Mouse (Mus musculus): ENCODE results near the gene Hfe2. TPM values are rescaled to one million over a fixed set of nuclear protein-coding genes. Genes with fewer than 3 reads are reported as not detected.
"Not testable (repeated sequence)": the region's sequence is repeated elsewhere in the genome, so short reads cannot be mapped to it uniquely, and the experiment has no call there.

The Hfe2 gene
- total RNA-seq, 2 experiments from 2014 or later = not detected

DNA sequence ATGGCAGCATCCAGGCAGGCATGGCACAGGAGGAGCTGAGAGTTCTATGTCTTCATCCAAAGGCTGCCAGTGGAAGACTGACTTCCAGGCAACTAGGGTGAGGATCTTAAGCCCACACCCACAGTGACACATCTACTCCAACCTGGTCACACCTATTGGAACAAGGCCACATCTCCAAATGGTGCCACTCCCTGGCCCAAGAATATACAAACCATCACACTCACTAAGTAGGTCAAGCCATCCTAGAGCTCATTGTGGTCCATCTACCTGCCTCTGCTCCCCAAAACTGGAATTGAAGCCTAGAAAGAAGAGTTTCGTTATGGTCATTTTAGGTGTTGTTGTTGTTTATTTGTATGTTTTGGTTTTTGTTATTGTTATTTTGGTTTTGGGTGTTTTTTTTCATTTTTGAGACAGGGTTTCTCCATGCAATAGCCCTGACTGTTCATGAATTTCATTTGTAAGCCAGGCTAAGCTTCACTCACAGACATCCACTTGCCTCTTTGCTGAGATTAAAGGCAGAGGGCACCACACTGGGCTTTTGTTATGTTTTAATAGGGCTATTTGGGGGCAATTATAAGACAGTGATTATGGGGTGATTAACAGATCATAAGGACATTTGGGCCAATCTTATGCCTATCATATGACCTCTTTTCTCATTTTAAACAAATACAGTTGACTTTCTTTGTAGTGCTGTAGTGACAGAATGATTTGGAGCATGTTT, 29.3 kb upstream of the Hfe2 start:
- no peak for ATAC-seq (replicated peaks; ENCODE audit: poor library complexity, severe bottlenecking)

DNA sequence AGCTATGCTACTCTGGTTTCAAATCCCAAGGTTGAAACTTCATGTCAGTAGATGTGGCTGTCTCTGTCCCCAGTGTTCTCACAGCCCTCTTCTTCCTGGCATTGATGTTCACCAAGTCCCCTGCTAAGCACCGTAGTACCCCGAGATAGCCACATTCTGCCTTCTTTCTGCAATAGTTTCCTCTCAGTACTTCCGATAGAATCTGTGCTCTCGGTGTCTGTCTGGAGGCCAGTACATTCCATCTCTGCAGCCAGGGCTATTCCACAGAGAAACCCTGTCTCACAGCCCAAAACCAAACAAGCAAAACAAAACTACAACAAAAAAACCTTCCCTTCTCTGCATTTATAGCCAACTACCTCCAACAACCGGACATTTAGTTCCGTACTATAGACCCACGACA, 28.8 kb upstream of the Hfe2 start:
- no peak for ATAC-seq (replicated peaks; ENCODE audit: poor library complexity, severe bottlenecking)

DNA sequence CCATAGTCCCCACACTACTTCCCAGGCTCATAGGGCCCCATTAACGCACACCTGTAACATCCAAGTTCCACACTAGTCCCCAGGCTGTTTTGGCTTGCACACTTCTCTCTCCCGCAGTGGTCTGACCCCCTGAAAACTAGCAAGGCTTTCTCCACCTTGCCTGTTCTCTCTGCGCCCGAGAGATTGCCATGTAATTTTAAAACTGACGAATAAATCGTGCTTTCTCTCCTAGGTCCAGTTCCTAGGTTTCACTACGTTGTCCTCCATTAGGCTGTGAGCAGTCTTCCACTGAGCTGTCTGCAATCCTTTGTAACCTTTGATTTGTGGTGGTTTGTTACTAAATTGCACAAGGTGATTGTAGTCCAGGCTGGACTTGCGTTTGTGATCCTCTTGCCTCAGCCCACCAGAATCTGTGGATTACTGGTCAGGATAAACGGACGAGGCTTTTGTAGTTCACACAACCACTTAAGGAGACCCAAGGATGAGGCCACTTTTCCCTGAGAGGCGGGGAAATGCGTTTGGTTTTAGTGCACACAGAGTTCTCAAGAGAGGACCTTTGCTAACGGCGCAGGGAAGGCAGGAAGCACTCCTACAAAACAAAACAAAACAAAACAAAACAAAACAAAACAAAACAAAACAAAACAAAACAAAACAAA, 28.2 kb upstream of the Hfe2 start:
- ATAC-seq (replicated peaks; ENCODE audit: poor library complexity, severe bottlenecking) = not testable (repeated sequence)

DNA sequence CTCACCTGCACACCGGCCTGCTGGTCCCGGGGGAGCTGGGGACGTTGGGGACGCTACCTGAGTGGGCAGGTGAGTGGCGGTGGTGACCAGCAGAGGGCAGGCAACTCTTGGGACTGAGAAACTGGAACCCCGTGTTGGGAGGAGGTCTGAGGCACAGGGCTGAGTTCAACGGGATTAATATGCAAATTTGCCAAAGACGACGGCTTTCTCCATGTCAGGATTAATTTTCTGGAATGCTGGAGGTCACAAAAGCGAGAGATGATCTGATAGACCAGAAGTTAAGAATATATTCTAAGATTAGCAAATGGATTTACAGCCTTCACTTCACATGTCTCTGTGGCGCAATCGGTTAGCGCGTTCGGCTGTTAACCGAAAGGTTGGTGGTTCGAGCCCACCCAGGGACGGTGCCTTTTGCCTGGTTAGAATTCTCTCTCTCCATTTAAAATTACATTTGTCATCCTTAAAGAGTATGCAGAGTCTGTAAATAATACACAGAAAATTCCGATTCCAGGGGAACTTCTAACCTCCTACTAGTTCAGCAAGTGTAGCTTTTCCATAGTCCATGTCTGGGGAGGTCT, 27.4 kb upstream of the Hfe2 start:
- peak; percentile 13; the same call in 1 of the 2 replicates for ATAC-seq (replicated peaks; ENCODE audit: poor library complexity, severe bottlenecking)

DNA sequence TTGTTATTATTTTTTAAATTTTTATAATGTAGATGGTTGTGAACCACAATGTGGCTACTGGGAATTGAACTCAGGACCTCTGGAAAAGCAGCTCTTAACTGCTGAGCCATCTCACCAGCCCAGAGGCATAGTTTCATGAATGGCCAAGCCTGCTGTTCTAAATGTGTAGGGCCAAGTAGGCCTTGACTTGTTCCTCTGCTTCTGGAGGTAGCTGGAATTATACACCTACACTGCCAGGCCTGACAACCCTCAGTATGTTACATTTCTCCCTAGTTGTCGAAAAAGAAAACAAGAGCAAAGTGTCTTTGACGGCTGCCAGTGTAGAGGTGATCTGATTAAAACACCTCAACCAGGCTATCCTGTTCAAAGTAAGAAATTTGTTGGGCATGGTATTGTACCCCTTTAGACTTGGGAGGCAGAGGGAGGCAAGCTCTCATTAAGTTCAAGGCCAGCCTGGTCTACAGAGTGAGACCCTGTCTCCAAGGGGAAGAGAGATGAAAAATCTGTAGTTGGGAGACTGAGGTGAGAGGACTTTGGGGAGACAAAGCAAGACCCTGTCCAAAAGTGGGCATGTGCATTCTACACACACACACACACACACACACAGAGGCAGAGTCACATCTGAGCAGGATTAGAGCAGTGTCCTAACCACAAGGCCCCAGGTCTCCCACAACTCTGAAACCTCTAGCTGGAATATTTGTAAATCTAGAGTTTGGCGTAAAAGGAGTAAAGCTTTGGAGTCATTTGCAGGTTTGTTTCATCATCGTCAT, 26.3 kb upstream of the Hfe2 start:
- no peak for ATAC-seq (replicated peaks; ENCODE audit: poor library complexity, severe bottlenecking)

DNA sequence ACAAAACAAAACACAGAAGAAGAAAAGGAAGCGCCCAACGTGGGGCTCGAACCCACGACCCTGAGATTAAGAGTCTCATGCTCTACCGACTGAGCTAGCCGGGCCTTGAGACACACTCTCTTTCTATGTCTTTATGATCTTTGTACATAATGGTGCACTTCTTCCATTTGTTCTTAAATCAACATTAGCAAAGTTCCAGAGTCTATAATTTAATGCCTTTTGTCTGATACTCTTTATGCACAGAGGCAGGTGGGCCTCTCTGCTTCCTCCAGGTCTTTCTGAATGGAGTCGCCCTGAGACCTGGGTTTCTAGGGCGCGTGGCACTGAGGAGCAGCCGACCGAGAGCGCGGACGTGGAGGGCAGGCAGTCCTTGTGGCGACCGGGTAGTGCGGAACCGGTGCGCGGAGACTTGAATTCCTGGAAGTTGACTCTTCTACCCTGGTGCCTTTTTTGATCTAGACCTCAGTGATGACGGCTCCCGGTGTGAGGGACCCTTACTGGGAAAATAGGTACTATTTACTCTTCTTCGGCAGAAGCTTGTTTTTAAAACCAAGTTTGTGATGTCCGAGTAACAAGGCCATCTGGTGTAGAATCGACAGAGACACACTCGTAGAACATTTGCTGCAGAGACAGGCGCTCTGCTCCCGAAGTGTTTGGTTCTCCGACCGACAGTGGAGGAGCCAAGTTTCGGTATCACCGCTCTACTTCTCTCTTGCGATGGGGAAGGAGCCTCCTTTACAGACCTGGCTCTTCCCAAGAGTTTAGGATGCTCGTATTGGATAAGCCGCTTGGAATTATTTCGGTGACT, 25.3 kb upstream of the Hfe2 start:
- peak; percentile 34 for ATAC-seq (replicated peaks; ENCODE audit: poor library complexity, severe bottlenecking)

DNA sequence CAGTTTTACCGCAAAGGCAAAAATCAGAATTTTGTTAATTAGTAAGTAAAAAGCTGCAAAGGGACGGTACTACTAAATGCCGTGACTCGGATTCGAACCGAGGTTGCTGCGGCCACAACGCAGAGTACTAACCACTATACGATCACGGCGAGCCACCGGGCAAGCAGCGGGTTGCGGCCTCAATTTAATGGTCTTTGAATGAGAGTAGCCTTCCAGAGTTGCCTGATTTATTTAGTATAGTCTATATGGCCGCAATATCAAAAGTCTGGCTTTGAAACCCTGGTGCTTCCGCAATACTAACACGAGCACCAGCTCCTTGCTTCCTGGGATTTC, 24.7 kb upstream of the Hfe2 start:
- peak; percentile 39 for ATAC-seq (replicated peaks; ENCODE audit: poor library complexity, severe bottlenecking)

DNA sequence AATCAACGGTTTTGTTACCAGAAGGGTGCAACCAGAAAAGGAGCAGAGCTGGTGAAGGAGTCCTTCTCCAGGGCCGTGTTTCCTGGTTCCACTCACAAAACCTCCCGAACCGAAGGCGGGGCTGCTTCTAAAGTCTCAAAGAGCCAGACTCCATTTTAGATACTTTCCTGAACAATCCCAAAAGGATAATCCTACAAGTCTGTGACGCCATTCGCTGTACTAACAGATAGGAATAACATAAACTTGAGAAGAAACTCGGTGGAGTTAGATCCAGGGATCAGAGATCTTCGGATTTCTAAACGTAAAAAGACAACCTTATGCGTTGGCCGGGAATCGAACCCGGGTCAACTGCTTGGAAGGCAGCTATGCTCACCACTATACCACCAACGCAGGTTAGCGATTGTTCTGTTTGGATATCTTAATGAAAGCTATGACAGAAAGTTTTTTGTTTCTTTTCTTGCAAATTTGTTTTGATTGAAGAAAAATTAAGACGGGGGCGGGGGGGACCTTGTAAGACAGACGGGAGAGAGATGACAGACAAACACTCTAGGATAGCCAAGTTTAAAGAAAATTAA, 24.2 kb upstream of the Hfe2 start:
- ATAC-seq (replicated peaks; ENCODE audit: poor library complexity, severe bottlenecking) = peak; percentile 39

DNA sequence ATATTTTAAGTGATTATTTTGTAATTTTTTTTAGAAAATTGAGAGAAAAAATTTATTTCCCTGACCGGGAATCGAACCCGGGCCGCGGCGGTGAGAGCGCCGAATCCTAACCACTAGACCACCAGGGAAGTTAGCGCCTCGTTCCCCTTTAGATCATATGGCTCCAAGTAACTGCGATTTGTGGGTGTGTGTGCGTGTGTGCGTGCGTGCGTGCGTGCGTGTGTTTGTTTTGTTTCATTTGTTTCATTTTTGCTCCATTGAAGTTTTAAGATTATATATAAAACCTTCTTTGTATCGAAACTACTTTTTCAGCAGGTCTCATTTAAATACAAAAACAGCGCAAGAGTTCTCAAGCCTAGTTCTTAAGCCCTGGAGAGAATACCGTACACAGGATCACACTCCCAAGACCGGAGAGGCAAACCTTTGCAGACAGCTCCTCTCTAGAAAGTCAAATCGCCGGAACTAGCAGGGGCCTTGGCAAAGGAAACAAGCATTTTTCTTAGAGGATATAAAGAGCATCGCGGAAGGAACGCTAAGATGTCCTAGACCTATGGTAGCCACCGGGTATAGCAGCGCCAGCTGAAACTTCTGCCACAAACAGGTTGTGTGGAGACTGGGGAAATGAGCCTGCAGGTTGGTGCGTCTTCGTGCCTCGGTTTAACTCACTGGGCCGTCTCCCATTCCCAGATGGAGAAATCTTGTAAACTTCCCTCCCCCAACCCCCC, 23.4 kb upstream of the Hfe2 start:
- ATAC-seq (replicated peaks; ENCODE audit: poor library complexity, severe bottlenecking) = 0 out of 2 replicates have a peak, but pooled peaks have one; percentile 24

DNA sequence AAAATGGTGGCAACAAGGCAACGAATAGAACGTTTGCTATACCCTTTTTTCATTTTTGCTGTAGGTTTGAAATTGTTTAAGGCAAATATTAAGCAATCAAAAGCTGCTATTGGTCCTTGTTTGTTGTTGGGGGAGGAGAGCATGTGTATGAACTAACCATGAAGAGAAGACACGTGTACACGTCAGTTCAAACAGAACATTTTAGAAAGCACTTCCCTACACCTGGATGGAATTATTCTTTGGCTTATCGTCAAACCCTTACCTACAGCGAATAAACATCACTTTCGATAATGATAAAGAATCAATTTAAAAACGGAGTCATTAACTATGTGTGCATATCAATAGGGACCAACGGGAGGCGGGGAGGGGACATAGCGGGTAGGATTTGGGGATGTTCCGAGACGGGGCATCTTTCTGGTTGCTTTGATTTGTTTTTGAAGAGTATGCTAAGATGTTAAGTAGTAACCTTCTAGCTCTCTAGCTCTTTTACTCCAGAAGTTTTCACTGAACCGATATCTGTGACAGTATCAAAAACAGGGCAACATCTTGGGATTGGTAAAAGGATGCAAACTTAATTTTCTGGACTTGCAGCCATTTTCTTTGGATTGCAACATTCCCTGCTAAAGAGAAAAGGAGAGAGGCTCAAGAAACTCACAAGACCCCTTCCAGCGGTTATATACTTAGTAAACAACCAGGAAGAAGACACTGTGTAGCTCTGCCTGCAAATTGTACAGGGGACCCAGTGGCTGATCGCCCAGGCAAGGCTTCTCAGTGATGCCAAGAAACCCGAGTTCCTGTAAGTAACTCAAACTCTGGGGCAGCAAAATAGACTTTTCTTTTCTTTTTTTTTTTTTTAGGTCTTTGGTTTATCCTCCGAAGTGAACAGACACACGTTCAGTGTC, 22.5 kb upstream of the Hfe2 start:
- no peak for ATAC-seq (replicated peaks; ENCODE audit: poor library complexity, severe bottlenecking)

DNA sequence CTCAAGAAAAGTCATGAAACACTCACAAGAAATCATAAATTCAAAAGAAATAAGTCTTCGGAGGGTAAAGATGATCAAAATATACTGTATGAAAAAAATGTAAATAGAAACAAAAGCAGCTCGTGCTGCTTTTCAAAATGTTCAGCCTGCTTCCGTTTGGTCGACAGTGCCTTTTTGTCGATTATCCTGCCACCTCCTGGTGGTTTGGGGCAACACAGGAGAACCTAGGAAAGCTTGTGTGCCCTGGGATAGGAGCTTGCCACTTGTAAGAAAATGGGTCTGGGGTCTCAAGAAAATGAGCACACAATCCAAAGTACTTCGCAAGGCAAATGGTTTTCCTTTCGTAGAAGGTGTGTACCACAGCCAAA, 21.9 kb upstream of the Hfe2 start:
- ATAC-seq (replicated peaks; ENCODE audit: poor library complexity, severe bottlenecking) = peak; percentile 40; the same call in 1 of the 2 replicates

DNA sequence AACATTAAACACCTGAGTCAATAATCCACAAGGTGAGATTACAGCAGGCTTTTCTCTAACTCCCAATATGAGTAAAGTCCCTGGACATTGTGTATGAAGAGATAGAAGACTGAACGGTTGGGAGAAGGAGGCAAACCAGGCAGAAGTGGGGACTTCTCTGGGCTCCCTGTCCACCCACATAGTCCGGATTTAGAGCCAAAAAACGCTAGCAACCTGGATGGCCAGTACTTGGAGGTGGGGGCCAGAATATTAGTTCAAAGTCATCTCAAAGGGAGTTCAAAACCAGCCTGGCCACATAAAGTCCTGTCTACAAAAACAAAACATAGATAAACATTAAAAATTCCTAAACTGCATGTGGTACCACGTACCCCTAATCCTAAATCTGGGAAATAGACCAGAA, 21.0 kb upstream of the Hfe2 start:
- ATAC-seq (replicated peaks; ENCODE audit: poor library complexity, severe bottlenecking) = no peak

DNA sequence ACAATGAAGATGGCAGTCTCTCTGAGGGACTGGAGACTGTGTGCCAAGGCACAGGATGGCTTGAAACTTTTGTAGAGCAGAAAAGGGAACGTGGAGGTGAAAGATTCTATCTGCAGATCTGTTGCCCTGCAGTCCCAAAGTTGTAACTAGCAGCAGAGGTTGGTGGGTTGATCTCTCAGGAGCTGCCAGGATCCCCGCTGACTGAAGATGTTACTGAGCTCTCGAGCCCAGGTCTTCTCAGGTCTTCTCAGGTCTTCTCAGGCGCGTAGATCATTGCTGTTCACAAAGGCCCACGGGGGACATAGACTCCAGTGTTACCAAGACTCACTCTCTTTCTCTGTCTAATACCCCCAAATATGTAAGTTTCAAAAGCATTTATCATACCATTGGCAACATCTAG, 20.0 kb upstream of the Hfe2 start:
- no peak for ATAC-seq (replicated peaks; ENCODE audit: poor library complexity, severe bottlenecking)

DNA sequence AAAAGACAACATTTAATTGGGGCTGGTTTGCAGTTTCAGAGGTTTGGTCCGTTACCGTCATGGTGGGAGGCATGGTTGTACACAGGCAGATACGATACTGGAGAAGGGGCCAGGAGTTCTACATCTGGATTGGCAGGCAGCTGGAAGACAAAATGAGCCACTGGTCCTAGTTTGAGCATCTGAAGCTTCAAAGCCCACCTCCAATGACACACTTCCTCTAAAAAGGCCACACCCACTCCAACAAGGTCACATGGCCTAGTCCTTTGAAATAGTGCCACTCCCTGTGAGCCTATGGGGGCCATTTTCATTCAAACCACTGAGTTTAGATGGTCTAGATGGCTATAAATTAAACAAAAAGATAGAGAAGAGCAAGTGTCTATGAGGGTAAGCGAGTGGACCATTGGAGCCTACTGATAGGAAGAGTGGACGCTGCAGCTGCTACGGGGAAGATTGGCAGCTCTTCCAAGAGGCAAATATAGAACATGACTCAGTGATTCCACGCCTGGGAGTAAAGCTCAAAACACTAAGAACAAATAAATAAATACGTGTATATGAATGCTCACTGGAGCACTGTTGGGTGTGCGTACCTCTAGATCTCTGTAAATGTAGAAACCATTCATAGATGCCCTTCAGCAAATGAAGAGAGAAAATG, 18.4 kb upstream of the Hfe2 start:
- no peak for ATAC-seq (replicated peaks; ENCODE audit: poor library complexity, severe bottlenecking)

DNA sequence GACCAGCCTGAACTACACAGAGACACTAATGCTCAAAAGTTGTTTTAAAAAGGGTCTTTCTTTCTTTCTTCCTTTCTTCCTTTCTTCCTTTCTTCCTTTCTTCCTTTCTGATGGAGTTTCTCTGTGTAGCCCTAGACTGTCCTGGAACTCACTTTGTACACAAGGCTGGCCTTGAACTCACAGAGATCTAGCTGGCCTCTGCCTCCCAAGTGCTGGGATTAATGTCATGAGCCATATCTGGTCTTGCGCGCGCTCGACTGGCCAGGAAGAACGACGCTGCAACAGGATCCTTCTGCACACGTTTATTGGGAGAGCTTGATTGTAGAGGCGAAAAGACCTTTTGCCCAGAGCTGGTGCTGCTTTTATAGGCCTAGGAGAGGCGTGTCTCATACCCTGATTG, 17.0 kb upstream of the Hfe2 start:
- not testable (repeated sequence) for ATAC-seq (replicated peaks; ENCODE audit: poor library complexity, severe bottlenecking)

DNA sequence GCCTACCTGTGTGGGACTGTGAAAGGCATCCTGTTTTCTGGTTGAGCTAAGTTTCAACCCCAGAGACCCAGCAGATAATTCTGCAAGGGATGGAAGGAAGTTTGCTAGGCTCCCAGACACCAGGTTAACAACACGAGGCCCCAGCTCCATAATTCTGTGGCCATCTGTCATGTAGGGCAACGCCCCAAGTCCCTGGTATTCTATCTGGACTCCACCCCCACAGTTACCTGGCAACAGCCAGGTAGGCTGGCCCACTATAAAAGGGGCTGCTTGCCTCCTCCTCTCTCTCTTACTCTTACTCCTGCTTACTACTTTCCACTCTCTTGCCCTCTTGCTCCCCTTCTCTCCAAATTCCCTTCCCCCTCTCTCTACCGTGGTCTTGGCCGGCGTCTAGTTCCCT, 4.8 kb upstream of the Hfe2 start:
- no peak for ATAC-seq (replicated peaks; ENCODE audit: poor library complexity, severe bottlenecking)

DNA sequence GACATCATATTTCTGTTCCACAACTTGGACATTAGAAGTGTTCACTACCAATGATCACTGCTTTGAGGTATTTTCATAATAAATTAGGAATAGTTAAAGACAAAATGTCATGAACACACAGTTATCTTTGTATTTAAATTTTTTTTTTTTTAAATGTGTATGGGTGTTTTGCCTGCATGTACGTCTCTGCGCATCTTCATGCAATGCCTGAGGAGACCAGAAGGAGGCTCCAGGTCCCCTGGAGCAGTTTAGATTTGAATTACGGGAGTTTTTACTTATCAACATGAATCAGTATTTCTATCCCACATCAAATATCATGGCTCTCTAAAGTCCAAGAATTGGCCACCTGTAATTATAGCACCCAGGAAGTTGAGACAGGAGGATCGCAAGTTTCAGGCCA, 2.8 kb upstream of the Hfe2 start:
- no peak for ATAC-seq (replicated peaks; ENCODE audit: poor library complexity, severe bottlenecking)

Measured in granulocyte monocyte progenitor cell, adult 5-6 weeks (primary cell).